Mouse (Mus musculus) liver, embryonic 15.5 days (tissue): ENCODE results near the gene Zfp345. TPM values are rescaled to one million over a fixed set of nuclear protein-coding genes. Genes with fewer than 3 reads are reported as not detected.
"Not testable (repeated sequence)": the region's sequence is repeated elsewhere in the genome, so short reads cannot be mapped to it uniquely, and the experiment has no call there.

ENCODE experiments used
- ATAC-seq: fragments of 200-750 bp; cut with Nextera tagmentation; 2 replicates; pipeline ENCODE4 v1.8.0; 2017; ENCODE audit warnings: moderate number of reproducible peaks, mild to moderate bottlenecking, moderate library complexity; ENCODE audit not compliant: insufficient read depth
- H3K27ac ChIP-seq: fragments of 300-500 bp; sonication (generic); replicated peaks from 2 replicates; pipeline ENCODE4 v1.5.1; 2015; ENCODE audit warnings: mild to moderate bottlenecking, inconsistent platforms
- H3K27me3 ChIP-seq: fragments of 300-500 bp; sonication (generic); 2 replicates; pipeline ENCODE4 v1.6.1; 2015; ENCODE audit warnings: mild to moderate bottlenecking, inconsistent platforms
- H3K36me3 ChIP-seq: fragments of 300-500 bp; sonication (generic); replicated peaks from 2 replicates; pipeline ENCODE4 v1.6.1; 2015; ENCODE audit warnings: moderate library complexity, mild to moderate bottlenecking, inconsistent platforms
- H3K4me1 ChIP-seq: fragments of 300-500 bp; sonication (generic); replicated peaks from 2 replicates; pipeline ENCODE4 v1.6.1; 2015; ENCODE audit warnings: inconsistent platforms
- H3K4me2 ChIP-seq: fragments of 300-500 bp; sonication (generic); 2 replicates; pipeline ENCODE4 v1.6.1; 2015; ENCODE audit warnings: moderate library complexity, mild to moderate bottlenecking, inconsistent platforms
- H3K4me3 ChIP-seq: fragments of 300-500 bp; sonication (generic); replicated peaks from 2 replicates; pipeline ENCODE4 v1.5.1; 2015; ENCODE audit warnings: mild to moderate bottlenecking, inconsistent platforms
- H3K9ac ChIP-seq: fragments of 300-500 bp; sonication (generic); 2 replicates; pipeline ENCODE4 v1.6.1; 2015; ENCODE audit warnings: moderate library complexity, mild to moderate bottlenecking, inconsistent platforms
- H3K9me3 ChIP-seq: fragments of 300-500 bp; sonication (generic); replicated peaks from 2 replicates; pipeline ENCODE4 v1.6.1; 2016; ENCODE audit warnings: inconsistent platforms
- WGBS: fragments of 180-500 bp; shearing (Covaris S2); methylation state at CpG from one replicate; pipeline ENCODE4 v1.1.7; 2015; ENCODE audit warnings: mixed read lengths; ENCODE audit not compliant: insufficient replicate concordance; 5-methylcytosine and 5-hydroxymethylcytosine counted together
- polyA plus RNA-seq: library from polyadenylated mRNA; unstranded; fragments of >200 nt; fragmentation: Nextera tagmentation; extraction: Ambion mirVana; gene quantifications from 2 replicates; pipeline ENCODE4 v1.2.1, GENCODE M21; 2015

The Zfp345 gene
- polyA plus RNA-seq, result 0.06 and 0.08 TPM in 2 replicates

DNA sequence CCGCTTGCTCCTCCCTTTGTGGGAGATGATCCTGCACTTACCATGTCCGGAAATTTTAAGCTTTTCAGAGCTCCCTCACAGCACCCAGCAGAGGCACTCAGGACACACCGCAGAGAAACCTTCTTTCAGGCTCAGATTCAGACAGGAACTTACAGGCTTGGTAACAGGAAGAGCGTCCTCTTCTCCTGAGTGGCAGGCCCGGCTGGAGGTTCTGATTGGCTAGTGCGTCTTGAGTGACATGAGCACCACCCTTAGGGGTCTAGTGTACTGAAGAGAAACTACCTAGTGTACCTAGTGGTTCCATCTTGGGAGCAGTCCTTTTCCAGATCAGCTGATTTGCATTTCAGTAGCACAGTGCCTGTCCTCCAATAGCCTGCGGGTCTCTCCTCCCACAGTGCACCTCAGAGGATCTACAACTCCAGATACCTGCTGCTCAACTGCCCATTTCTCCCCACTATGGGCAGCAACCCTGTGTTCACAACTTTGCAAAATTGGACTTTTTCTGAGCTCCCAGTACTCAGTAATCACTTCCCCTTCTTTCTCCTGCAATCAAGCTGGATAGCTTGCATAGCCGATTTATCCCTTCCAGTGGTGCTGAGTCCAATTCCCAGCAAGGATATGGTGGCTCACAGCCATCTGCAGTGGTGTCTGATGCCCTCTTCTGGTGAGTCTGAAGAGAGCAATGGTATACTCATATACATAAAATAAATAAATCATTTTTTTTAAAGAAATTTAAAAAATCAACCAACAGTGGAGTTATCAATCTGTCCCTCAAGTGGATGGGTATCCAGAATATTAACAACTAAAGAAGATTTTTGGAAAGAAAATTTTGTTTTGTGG is at the start of gene Zfp345:
Gene Zfp345 (minus strand): TSS at position 153 of the 840 bp plus-strand sequence.
- not testable (repeated sequence) for H3K36me3 ChIP-seq, H3K27ac ChIP-seq, H3K4me3 ChIP-seq, H3K27me3 ChIP-seq, H3K9ac ChIP-seq, H3K4me1 ChIP-seq, H3K9me3 ChIP-seq, H3K4me2 ChIP-seq, ATAC-seq
- 56% methylated on average over 8 of the region's 8 CpGs for WGBS

DNA sequence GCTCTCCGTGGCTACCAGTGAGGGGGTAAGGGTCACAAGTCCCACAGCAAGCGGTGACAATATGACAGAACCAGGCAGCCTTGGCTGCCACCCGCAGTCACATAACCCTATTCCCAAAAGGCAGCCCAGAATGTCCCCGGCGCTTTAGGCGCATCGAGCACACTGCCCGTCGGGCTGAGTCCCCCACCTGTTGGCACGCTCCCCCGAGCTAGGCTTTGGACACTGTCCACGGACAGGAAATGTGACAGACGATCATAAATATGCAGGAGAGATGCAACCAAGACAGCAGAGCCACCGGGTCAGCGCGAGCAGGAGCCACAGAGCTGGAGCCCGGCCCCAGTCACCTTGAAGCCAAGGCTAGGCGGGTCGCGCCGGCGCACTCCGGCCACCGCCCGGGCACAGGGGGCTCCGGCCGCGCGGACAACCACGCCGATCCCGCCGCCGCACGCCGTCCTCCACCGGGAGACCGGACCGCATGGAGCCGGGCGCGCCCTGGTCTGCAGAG is 40.9 kb upstream of the Zfp345 start:
- Histone ChIP-seq H3K27ac (no peak overlapping the region), H3K27me3 (peaks cover 29% of the 10 kb centered on the region), H3K4me2 (peak overlapping the region; percentile 61), H3K9ac (no peak overlapping the region), H3K4me1 (peaks cover 4% of the 10 kb centered on the region; the same call in 1 of the 2 replicates), H3K4me3 (peak overlapping the region; percentile 36), H3K9me3 (no peaks in the 10 kb centered on the region), H3K36me3 (no peaks in the 10 kb centered on the region)
- WGBS, result 5% methylated on average over 42 of the region's 42 CpGs
- no peak for ATAC-seq

DNA sequence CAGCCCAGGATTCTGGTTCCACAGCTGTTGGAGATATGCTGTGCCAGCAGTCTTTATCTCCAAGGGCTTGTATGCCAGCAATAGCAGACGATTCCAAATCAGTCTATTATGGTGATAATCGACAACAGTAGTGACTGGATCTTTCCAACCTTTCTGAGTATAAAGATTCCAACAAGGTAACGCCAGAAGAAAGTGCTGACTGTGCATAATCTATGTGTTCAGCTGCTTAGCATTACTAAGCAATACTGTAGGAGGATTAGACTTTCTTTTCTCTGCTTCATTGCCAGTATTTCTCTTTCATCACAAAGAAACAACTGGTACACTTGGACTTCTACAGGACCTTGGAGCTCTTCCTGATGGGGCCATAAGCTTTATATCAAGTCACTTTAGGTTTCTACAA is 27.9 kb upstream of the Zfp345 start:
- WGBS, result 44% methylated on average over 3 of the region's 3 CpGs
- no peak overlapping the region for H3K27ac ChIP-seq
- no peaks in the 10 kb centered on the region for H3K36me3 ChIP-seq
- ATAC-seq, result no peak
- H3K27me3 ChIP-seq, result no peaks in the 10 kb centered on the region
- no peak overlapping the region for H3K9ac ChIP-seq
- H3K4me2 ChIP-seq, result no peak overlapping the region
- H3K4me1 ChIP-seq, result no peaks in the 10 kb centered on the region
- H3K9me3 ChIP-seq, result no peaks in the 10 kb centered on the region
- no peak overlapping the region for H3K4me3 ChIP-seq

DNA sequence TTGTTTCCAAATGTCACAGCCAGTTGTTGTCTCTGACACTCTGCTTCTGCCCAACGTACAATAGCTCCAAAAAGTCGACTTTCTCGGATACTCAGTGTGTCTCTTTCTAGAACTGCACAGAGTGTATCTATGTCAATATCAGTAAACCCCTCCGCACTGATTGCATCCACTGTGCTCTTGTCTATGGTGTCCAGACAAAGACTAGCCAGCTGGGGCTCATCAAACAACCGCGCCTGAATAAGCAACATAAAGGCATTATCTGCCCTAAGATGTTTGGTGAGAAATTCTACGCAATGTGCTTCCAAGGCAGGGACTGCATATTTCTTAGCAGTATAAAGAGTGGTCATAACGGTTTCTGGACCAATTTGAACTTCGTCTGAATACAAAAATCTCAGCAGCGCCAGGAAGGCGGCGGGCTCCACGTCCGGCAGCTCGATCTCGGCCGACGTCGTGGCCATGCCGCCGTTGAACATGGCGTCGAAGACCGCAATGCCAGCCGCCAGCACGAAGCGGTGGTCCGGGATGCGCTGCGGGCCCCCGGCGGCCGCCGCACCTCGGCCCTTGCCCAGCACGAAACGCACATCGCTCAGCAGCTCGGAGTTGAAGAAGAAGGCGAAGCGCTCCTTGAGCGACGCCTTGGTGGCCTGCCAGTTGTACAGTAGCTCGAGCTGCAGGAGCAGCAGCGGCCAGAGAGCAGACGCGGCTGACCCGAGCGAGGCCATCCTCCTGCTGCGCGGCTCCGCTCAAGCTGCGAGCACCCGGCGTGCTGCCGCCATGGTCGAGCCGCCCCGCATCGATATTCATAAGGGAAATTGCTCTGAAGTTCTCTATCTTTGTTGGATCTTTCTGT is 15.5 kb upstream of the Zfp345 start:
- H3K4me2 ChIP-seq, result peak overlapping the region; percentile 18; the same call in 1 of the 2 replicates
- not testable (repeated sequence) for H3K27me3 ChIP-seq, H3K36me3 ChIP-seq, H3K9ac ChIP-seq, ATAC-seq, H3K4me3 ChIP-seq, H3K9me3 ChIP-seq, H3K4me1 ChIP-seq, H3K27ac ChIP-seq
- WGBS, result 35% methylated on average over 60 of the region's 60 CpGs

DNA sequence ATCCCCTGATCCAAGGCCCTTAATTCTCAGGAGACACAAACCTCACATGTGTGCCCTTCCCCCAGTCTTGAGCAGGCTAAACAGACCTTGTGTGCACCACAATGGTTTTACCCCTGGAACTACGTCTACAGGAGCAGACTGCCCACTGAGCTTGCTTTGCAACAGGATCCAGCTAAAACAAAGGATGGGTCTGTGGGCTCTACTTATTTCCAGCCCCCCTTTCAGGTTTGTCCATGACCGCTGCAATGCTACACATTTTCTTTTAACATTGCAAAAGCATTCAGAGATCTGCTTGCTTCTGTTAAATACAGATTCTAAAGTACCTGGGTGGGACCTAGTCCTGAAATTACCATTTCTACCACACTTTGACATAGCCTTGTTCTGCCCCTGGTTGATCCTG is 8.1 kb upstream of the Zfp345 start:
- Histone ChIP-seq H3K4me1 (no peaks in the 10 kb centered on the region), H3K4me3 (no peak overlapping the region), H3K27me3 (no peaks in the 10 kb centered on the region), H3K9ac (no peak overlapping the region), H3K4me2 (no peak overlapping the region), H3K36me3 (no peaks in the 10 kb centered on the region), H3K27ac (no peak overlapping the region), H3K9me3 (no peaks in the 10 kb centered on the region)
- no peak for ATAC-seq
- WGBS, result 54% methylated on average over 2 of the region's 2 CpGs

DNA sequence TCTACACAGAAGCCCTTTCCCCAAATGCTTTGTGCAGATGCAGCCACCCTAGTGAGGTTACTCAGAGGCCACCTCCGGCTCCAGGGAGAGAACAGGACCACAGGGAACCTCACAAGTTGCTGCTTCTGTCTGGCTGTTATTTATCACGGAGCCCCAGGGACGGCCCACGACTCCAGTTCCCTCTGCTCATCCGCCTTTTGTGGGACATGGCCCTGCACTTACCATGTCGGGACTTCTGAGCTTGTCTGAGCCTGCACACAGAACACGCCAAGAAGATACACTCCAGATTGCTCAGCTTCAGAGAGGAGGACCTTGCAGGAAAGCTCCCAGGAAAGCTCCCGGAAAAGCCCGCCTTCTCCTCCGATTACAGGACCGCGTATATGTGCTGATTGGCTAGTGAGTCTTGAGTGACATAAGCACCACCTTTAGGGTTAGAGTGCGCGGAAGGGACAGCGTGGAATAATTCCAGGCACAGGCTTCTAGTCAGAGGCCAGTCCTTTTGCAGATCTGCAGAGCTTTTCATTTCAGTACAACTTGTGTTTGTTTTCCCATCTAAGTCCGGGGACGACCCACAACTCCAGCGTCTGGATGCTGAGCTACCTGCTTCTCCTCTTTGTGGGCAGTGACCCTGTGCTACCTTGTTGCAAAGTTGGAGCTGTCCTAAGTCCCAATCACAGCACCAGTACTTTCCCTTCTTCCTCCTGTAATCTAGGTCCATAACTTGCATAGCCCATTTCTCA is 33.5 kb downstream of the Zfp345 start, which contains the start of gene Zfp442:
Gene Zfp442 (minus strand): TSS at position 307 of the 740 bp plus-strand sequence.
- ATAC-seq, result peak; percentile 88

DNA sequence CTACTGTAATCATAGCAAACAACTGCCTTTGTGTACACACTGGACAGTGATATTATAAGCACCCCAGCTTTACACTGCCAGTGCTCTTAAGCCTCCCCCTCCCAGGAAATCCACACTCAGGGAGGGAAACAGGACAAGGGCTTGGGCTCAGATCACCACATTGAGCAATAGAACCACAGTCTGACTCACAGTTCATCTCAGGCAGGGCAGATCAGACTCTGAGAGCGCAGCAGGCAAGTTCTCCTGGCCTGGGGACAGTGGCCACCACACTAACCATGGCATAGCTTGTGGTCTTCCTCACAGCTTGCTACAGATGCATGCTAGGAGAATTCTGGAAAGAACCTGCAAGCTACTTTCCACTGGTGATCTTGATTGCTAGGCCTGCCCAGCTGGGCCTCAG is 45.8 kb downstream of the Zfp345 start:
- 70% methylated on average over 1 of the region's 1 CpGs for WGBS
- H3K9ac ChIP-seq, H3K27ac ChIP-seq, H3K36me3 ChIP-seq, H3K9me3 ChIP-seq, H3K4me1 ChIP-seq, H3K4me2 ChIP-seq, H3K27me3 ChIP-seq, H3K4me3 ChIP-seq: not testable (repeated sequence)
- peak; percentile 61 for ATAC-seq

More for the DNA sequence above, 33.5 kb downstream of the Zfp345 start, which contains the start of gene Zfp442:
- H3K36me3 ChIP-seq, H3K27me3 ChIP-seq, H3K4me1 ChIP-seq, H3K9me3 ChIP-seq, H3K9ac ChIP-seq, H3K27ac ChIP-seq: not testable (repeated sequence)
- Histone ChIP-seq H3K4me2 (peak within 1 kb of the TSS; percentile 56), H3K4me3 (peak within 1 kb of the TSS; percentile 54)
- WGBS, result under 1% methylated on average over 18 of the region's 18 CpGs

Other genes with a start within 250 kb of the Zfp345 start
- 1.0 and 1.4 TPM in 2 replicates for gene Gm21994, start 229.5 kb downstream of the Zfp345 start, polyA plus RNA-seq
- gene Gm14124, start 227.6 kb downstream of the Zfp345 start, polyA plus RNA-seq, result not detected in 2 replicates
- gene Gm10130, start 161.4 kb downstream of the Zfp345 start, polyA plus RNA-seq, result 0.68 and 0.89 TPM in 2 replicates
- 0.79 and 1.1 TPM in 2 replicates for gene 3300002I08Rik, start 122.3 kb downstream of the Zfp345 start, polyA plus RNA-seq
- gene Zfp442, start 33.6 kb downstream of the Zfp345 start, polyA plus RNA-seq, result 0.55 and 0.71 TPM in 2 replicates
- gene Cst7, start 85.3 kb upstream of the Zfp345 start, polyA plus RNA-seq, result 8.0 and 9.3 TPM in 2 replicates
- 27.8 and 28.0 TPM in 2 replicates for gene Apmap, start 123.5 kb upstream of the Zfp345 start, polyA plus RNA-seq
- gene Acss1, start 183.4 kb upstream of the Zfp345 start, polyA plus RNA-seq, result 45.3 and 50.8 TPM in 2 replicates
- gene Vsx1, start 204.3 kb upstream of the Zfp345 start, polyA plus RNA-seq, result not detected in 2 replicates